ENCODE assay signal across 27 mouse cellular contexts in genomic region chr13:98425026-98425425, GRCm38 (mm10).
"Had no signal": no experiment of that assay in that cellular context is flagged by ENCODE, and none has a peak within 500 bp of the region (broad histone marks: within the 10 kb centered on the region; RNA-seq: fewer than 3 reads in every experiment).

No protein-coding gene starts in this region.

- H3K9ac ChIP-seq: embryonic facial prominence, embryonic 12.5 days; embryonic facial prominence, embryonic 13.5 days; embryonic facial prominence, embryonic 15.5 days; forebrain, embryonic 12.5 days; forebrain, embryonic 13.5 days; forebrain, embryonic 15.5 days; forebrain, postnatal 0 days; heart, embryonic 12.5 days had no signal

- H3K36me3 ChIP-seq: embryonic facial prominence, embryonic 10.5 days; embryonic facial prominence, embryonic 12.5 days; embryonic facial prominence, embryonic 13.5 days; embryonic facial prominence, embryonic 15.5 days; forebrain, embryonic 10.5 days; forebrain, embryonic 12.5 days; forebrain, embryonic 15.5 days; heart, embryonic 10.5 days; heart, embryonic 12.5 days had no signal

- H3K4me3 ChIP-seq: embryonic facial prominence, embryonic 10.5 days; embryonic facial prominence, embryonic 12.5 days; embryonic facial prominence, embryonic 13.5 days; embryonic facial prominence, embryonic 15.5 days; erythroblast, embryonic 14.5 days; forebrain, embryonic 10.5 days; forebrain, embryonic 12.5 days; forebrain, embryonic 13.5 days; forebrain, embryonic 15.5 days; gastrocnemius, adult 2 months; heart, adult 2 months; heart, embryonic 10.5 days; heart, embryonic 12.5 days had no signal

- H3K27ac ChIP-seq: embryonic facial prominence, embryonic 10.5 days; embryonic facial prominence, embryonic 12.5 days; embryonic facial prominence, embryonic 13.5 days; embryonic facial prominence, embryonic 15.5 days; forebrain, embryonic 10.5 days; forebrain, embryonic 12.5 days; forebrain, embryonic 13.5 days; forebrain, embryonic 15.5 days; gastrocnemius, adult 2 months; heart, adult 2 months; heart, embryonic 10.5 days had no signal

- H3K4me1 ChIP-seq: forebrain, embryonic 13.5 days; forebrain, embryonic 15.5 days had no signal

- ATAC-seq: forebrain, embryonic 13.5 days; forebrain, embryonic 14.5 days; forebrain, embryonic 15.5 days; forebrain, embryonic 16.5 days; forebrain, postnatal 0 days had no signal

- DNase-seq: cerebellum, postnatal 10 days; cerebellum, postnatal 14 days; cerebellum, postnatal 25 days; cerebellum, postnatal 36 days; forebrain, postnatal 0 days; gastrocnemius, adult 2 months; gastrocnemius, postnatal 10 days; gastrocnemius, postnatal 14 days; gastrocnemius, postnatal 25 days; gastrocnemius, postnatal 36 days; heart, adult 11 months; heart, adult 18-20 months; heart, adult 2 months had no signal

- H3K4me2 ChIP-seq: embryonic facial prominence, embryonic 12.5 days; embryonic facial prominence, embryonic 13.5 days; embryonic facial prominence, embryonic 15.5 days; forebrain, embryonic 12.5 days; forebrain, embryonic 13.5 days; forebrain, embryonic 15.5 days; heart, embryonic 11.5 days; heart, embryonic 12.5 days had no signal

- H3K9me3 ChIP-seq: embryonic facial prominence, embryonic 10.5 days; embryonic facial prominence, embryonic 12.5 days; embryonic facial prominence, embryonic 13.5 days; embryonic facial prominence, embryonic 15.5 days; forebrain, embryonic 10.5 days; forebrain, embryonic 12.5 days; forebrain, embryonic 13.5 days; forebrain, embryonic 15.5 days; heart, embryonic 10.5 days; heart, embryonic 12.5 days had no signal
